Mouse (Mus musculus): ENCODE measurements around the gene Slc12a8.

DNA sequence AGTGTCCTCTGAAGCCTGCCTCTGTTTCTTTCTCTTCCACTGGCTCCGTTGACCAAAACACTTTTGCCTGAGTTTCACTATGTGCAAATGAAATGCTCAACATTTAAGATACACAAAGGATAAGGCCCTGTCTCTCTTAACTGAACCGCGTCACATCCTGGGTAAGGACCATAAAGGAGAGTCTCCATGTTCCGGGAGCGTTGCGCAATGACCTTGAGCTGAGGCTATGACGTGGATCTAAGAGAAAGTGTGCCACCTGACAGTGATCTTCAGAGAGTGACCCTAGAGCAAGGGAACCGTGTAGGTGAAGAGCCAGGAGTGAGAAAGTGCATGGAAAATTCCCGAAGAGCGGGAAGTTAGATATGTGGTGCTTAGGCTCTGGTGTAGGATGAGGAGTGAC, 49.3 kb downstream of the Slc12a8 start:
- TF ChIP-seq CTCF (IDR thresholded peaks at IDR 0.05; ENCODE audit: low read depth, low read length) = no peak
- TF ChIP-seq EP300 (IDR thresholded peaks at IDR 0.05; ENCODE audit: insufficient read depth, low read depth, low read length) = no peak
- TF ChIP-seq POLR2A (IDR thresholded peaks at IDR 0.05; ENCODE audit: insufficient read depth, low read length) = no peak

All from ES-Bruce4 (cell line).